Mouse (Mus musculus) ES-E14 (cell line): ENCODE results near the gene Lhfpl3. TPM values are rescaled to one million over a fixed set of nuclear protein-coding genes. Genes with fewer than 3 reads are reported as not detected.

Source experiments
- DNase-seq: peaks from one replicate; pipeline ENCODE4 v3.0.0-alpha.2; 2013; ENCODE audit warnings: low read depth, low spot score
- H3K27ac ChIP-seq: 2 replicates; pipeline ENCODE4 v1.5.1; 2012; ENCODE audit warnings: low read depth, mild to moderate bottlenecking, low read length, moderate library complexity, mixed read lengths; ENCODE audit not compliant: poor library complexity, insufficient read depth, severe bottlenecking
- H3K36me3 ChIP-seq: 2 replicates; pipeline ENCODE4 v1.6.1; 2012; ENCODE audit warnings: mild to moderate bottlenecking, low read length, moderate library complexity, mixed read lengths; ENCODE audit not compliant: control insufficient read depth, poor library complexity, insufficient read depth, severe bottlenecking
- H3K4me1 ChIP-seq, 2 experiments: fragments of 150-350 bp in 1 of 2; sonication (generic) in 1 of 2; 2 replicates each; pipeline ENCODE4 v1.6.1; 2012; ENCODE audit warnings: low read length in 2 of 2, mild to moderate bottlenecking in 1 of 2, mixed read lengths in 1 of 2; ENCODE audit not compliant: control insufficient read depth in 2 of 2, insufficient read depth in 2 of 2, poor library complexity in 1 of 2
- H3K4me3 ChIP-seq, 2 experiments: fragments of 150-350 bp in 1 of 2; sonication (generic) in 1 of 2; 2 replicates each; pipeline ENCODE4 v1.5.1; 2012; ENCODE audit warnings: low read length in 2 of 2, low read depth in 1 of 2, mild to moderate bottlenecking in 1 of 2, mixed read lengths in 1 of 2; ENCODE audit not compliant: insufficient read depth in 1 of 2, poor library complexity in 1 of 2, severe bottlenecking in 1 of 2
- H3K9ac ChIP-seq: 2 replicates; pipeline ENCODE4 v1.6.1; 2012; ENCODE audit warnings: low read depth, mild to moderate bottlenecking, low read length, mixed read lengths; ENCODE audit not compliant: poor library complexity, insufficient read depth, severe bottlenecking
- H3K9me3 ChIP-seq: fragments of 150-350 bp; sonication (generic); 2 replicates; pipeline ENCODE4 v1.6.1; 2012; ENCODE audit warnings: low read depth, mild to moderate bottlenecking, low read length; ENCODE audit not compliant: control insufficient read depth, insufficient read depth
- CHD2 ChIP-seq: IDR thresholded peaks from 2 replicates; pipeline ENCODE4 v1.6.1; 2014; ENCODE audit warnings: mild to moderate bottlenecking, low read depth, low read length, inconsistent platforms
- HCFC1 ChIP-seq: IDR thresholded peaks from 2 replicates; pipeline ENCODE4 v1.6.1; 2012; ENCODE audit warnings: low read length, inconsistent platforms, borderline replicate concordance; ENCODE audit not compliant: insufficient read depth
- MAFK ChIP-seq: IDR thresholded peaks from 2 replicates; pipeline ENCODE4 v1.6.1; 2014; ENCODE audit warnings: mild to moderate bottlenecking, low read depth, low read length, inconsistent platforms; ENCODE audit not compliant: insufficient read depth
- ZC3H11A ChIP-seq: IDR thresholded peaks from 2 replicates; pipeline ENCODE4 v1.6.1; 2012; ENCODE audit warnings: low read depth, mild to moderate bottlenecking, inconsistent platforms, low read length, borderline replicate concordance
- ZNF384 ChIP-seq: IDR thresholded peaks from 2 replicates; pipeline ENCODE4 v1.6.1; 2012; ENCODE audit warnings: low read depth, low read length, inconsistent platforms
- in situ Hi-C, 2 experiments: fragments of 600-800 bp; cut with MboI; formaldehyde crosslinking; loops; one replicate each; pipeline ENCODE4 v1.15.1; 2025; ENCODE audit warnings: low sequenced_read_pairs in 2 of 2, inconsistent platforms in 1 of 2; ENCODE audit not compliant: unreplicated experiment in 2 of 2
- total RNA-seq: library from RNA; depleted of rRNA; stranded (reverse); fragments of 300-350 nt; gene quantifications from 2 replicates; pipeline ENCODE4 v1.2.3, GENCODE M21; 2012

Gene Lhfpl3
- total RNA-seq, 1 experiment, result not detected

GRCm38 (mm10) chr5:23034944-23035726 lies 289.3 kb downstream of the Lhfpl3 start:
- in situ Hi-C loops, result no loop called here
- H3K36me3 ChIP-seq, result no peaks in the 10 kb centered on the region
- H3K9me3 ChIP-seq, result no peaks in the 10 kb centered on the region
- H3K9ac ChIP-seq, result no peak overlapping the region
- H3K27ac ChIP-seq, result no peak overlapping the region
- no peak for DNase-seq
- TF ChIP-seq HCFC1, result no peak
- TF ChIP-seq ZNF384, result no peak
- no peak for TF ChIP-seq CHD2
- TF ChIP-seq ZC3H11A, result no peak
- TF ChIP-seq MAFK, result no peak
- H3K4me3 ChIP-seq, result no peak overlapping the region
- no peaks in the 10 kb centered on the region for H3K4me1 ChIP-seq

DNA sequence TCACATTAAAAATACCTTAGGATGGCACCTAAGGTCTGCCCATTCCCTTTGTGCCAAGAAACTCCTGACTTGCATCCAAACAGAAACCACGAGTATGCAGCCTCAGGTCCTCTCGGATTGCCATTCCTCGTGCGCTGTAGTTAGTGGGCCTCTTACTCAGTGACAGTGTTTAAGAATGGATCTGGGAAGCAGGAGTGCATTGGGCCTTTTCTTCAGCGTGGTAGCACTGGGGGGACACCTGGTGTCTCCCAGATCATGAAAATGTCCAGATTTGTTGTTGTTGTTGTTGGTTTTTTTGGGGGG lies 289.8 kb downstream of the Lhfpl3 start:
- no peak overlapping the region for H3K9ac ChIP-seq
- no peaks in the 10 kb centered on the region for H3K9me3 ChIP-seq
- no peak for DNase-seq
- in situ Hi-C loops, result no loop called here
- H3K4me3 ChIP-seq, result no peak overlapping the region
- H3K27ac ChIP-seq, result no peak overlapping the region
- H3K36me3 ChIP-seq, result no peaks in the 10 kb centered on the region
- H3K4me1 ChIP-seq, result no peaks in the 10 kb centered on the region
- TF ChIP-seq HCFC1 (no peak), CHD2 (no peak), ZNF384 (no peak), ZC3H11A (no peak), MAFK (no peak)

GRCm38 (mm10) chr5:23040429-23040828 lies 294.6 kb downstream of the Lhfpl3 start:
- Histone ChIP-seq H3K4me1 (no peaks in the 10 kb centered on the region), H3K27ac (no peak overlapping the region), H3K9me3 (no peaks in the 10 kb centered on the region), H3K9ac (no peak overlapping the region), H3K4me3 (no peak overlapping the region), H3K36me3 (no peaks in the 10 kb centered on the region)
- TF ChIP-seq ZC3H11A (no peak), HCFC1 (no peak), ZNF384 (no peak), MAFK (no peak), CHD2 (no peak)
- no peak for DNase-seq
- in situ Hi-C loops, result no loop called here

GRCm38 (mm10) chr5:23042862-23043261 lies 297.0 kb downstream of the Lhfpl3 start:
- Histone ChIP-seq H3K27ac (no peak overlapping the region), H3K9ac (no peak overlapping the region), H3K4me1 (no peaks in the 10 kb centered on the region), H3K9me3 (no peaks in the 10 kb centered on the region), H3K4me3 (no peak overlapping the region), H3K36me3 (no peaks in the 10 kb centered on the region)
- no peak for TF ChIP-seq ZC3H11A
- no peak for TF ChIP-seq CHD2
- TF ChIP-seq MAFK, result no peak
- TF ChIP-seq HCFC1, result no peak
- TF ChIP-seq ZNF384, result no peak
- DNase-seq, result no peak
- in situ Hi-C loops, result no loop called here

GRCm38 (mm10) chr5:23049083-23049663 lies 303.3 kb downstream of the Lhfpl3 start:
- in situ Hi-C loops, result no loop called here

More at GRCm38 (mm10) chr5:23049083-23049663, 303.3 kb downstream of the Lhfpl3 start:
- H3K9me3 ChIP-seq, result no peaks in the 10 kb centered on the region
- TF ChIP-seq MAFK, result no peak
- no peak for TF ChIP-seq CHD2
- TF ChIP-seq ZNF384, result no peak
- TF ChIP-seq ZC3H11A, result no peak
- TF ChIP-seq HCFC1, result no peak
- H3K27ac ChIP-seq, result no peak overlapping the region
- no peaks in the 10 kb centered on the region for H3K4me1 ChIP-seq
- no peaks in the 10 kb centered on the region for H3K36me3 ChIP-seq
- no peak overlapping the region for H3K9ac ChIP-seq
- no peak overlapping the region for H3K4me3 ChIP-seq
- no peak for DNase-seq
